Mouse (Mus musculus): ENCODE measurements around the gene Cep128.

- no peak for TF ChIP-seq CTCF (IDR thresholded peaks at IDR 0.05; ENCODE audit: low read depth)
- TF ChIP-seq EP300 (IDR thresholded peaks at IDR 0.05; ENCODE audit: low read depth) = no peak
These were observed 288.0 kb downstream of the Cep128 start for GRCm38 (mm10) chr12:91096197-91096596.

Measured in heart, postnatal 0 days (tissue).